Mouse (Mus musculus) liver, embryonic 16.5 days (tissue): ENCODE results near the gene Glb1. TPM values are rescaled to one million over a fixed set of nuclear protein-coding genes. Genes with fewer than 3 reads are reported as not detected.

ENCODE experiments used
- ATAC-seq: fragments of 200-750 bp; cut with Nextera tagmentation; 2 replicates; pipeline ENCODE4 v1.8.0; 2017; ENCODE audit warnings: low read depth, mild to moderate bottlenecking, moderate number of reproducible peaks, moderate library complexity
- H3K27ac ChIP-seq: fragments of 300-500 bp; sonication (generic); 2 replicates; pipeline ENCODE4 v1.5.1; 2014; ENCODE audit warnings: mild to moderate bottlenecking, low read length
- H3K27me3 ChIP-seq: fragments of 300-500 bp; sonication (generic); 2 replicates; pipeline ENCODE4 v1.6.1; 2014; ENCODE audit warnings: low read depth, low read length, mixed read lengths; ENCODE audit not compliant: control insufficient read depth, insufficient read depth
- H3K36me3 ChIP-seq: fragments of 300-500 bp; sonication (generic); 2 replicates; pipeline ENCODE4 v1.6.1; 2014; ENCODE audit warnings: mild to moderate bottlenecking; ENCODE audit not compliant: control insufficient read depth, insufficient read depth
- H3K4me1 ChIP-seq: fragments of 300-500 bp; sonication (generic); 2 replicates; pipeline ENCODE4 v1.6.1; 2014; ENCODE audit warnings: low read depth, low read length, mixed read lengths; ENCODE audit not compliant: control insufficient read depth
- H3K4me2 ChIP-seq: fragments of 300-500 bp; sonication (generic); 2 replicates; pipeline ENCODE4 v1.6.1; 2014; ENCODE audit warnings: low read depth, low read length, mixed read lengths
- H3K4me3 ChIP-seq: fragments of 300-500 bp; sonication (generic); 2 replicates; pipeline ENCODE4 v1.5.1; 2014; ENCODE audit warnings: low read depth, mild to moderate bottlenecking, low read length
- H3K9ac ChIP-seq: fragments of 300-500 bp; sonication (generic); 2 replicates; pipeline ENCODE4 v1.6.1; 2014; ENCODE audit warnings: low read depth, low read length
- H3K9me3 ChIP-seq: fragments of 300-500 bp; sonication (generic); replicated peaks from 2 replicates; pipeline ENCODE4 v1.6.1; 2016; ENCODE audit warnings: low read length; ENCODE audit not compliant: control insufficient read depth
- WGBS: fragments of 180-500 bp; shearing (Covaris S2); extraction: QIAGEN DNeasy Blood & Tissue Kit; methylation state at CpG from one replicate; pipeline ENCODE4 v1.1.7; 2014; ENCODE audit not compliant: insufficient replicate concordance; 5-methylcytosine and 5-hydroxymethylcytosine counted together
- polyA plus RNA-seq: library from polyadenylated mRNA; unstranded; fragments of >200 nt; fragmentation: Nextera tagmentation; extraction: Ambion mirVana; gene quantifications from 2 replicates; pipeline ENCODE4 v1.2.1, GENCODE M21; 2015

The Glb1 gene
- polyA plus RNA-seq, 1 experiment from 2014 or later = 18.5 TPM

- Histone ChIP-seq H3K4me1 (peaks cover 13% of the 10 kb centered on the region), H3K4me3 (no peak overlapping the region), H3K4me2 (no peak overlapping the region), H3K9me3 (no peaks in the 10 kb centered on the region), H3K36me3 (no peaks in the 10 kb centered on the region), H3K9ac (no peak overlapping the region), H3K27me3 (no peaks in the 10 kb centered on the region), H3K27ac (no peak overlapping the region)
- 56% methylated on average over 6 of the region's 6 CpGs for WGBS
- no peak for ATAC-seq
Observed at GRCm38 (mm10) chr9:114465442-114465841, 64.6 kb downstream of the Glb1 start.

GRCm38 (mm10) chr9:114466871-114467270, 66.0 kb downstream of the Glb1 start:
- Histone ChIP-seq H3K27me3 (no peaks in the 10 kb centered on the region), H3K9ac (no peak overlapping the region), H3K4me2 (0 out of 2 replicates have a peak overlapping the region, but pooled peaks have one; percentile 24), H3K4me1 (peaks cover 13% of the 10 kb centered on the region), H3K36me3 (no peaks in the 10 kb centered on the region), H3K4me3 (no peak overlapping the region), H3K27ac (no peak overlapping the region), H3K9me3 (no peaks in the 10 kb centered on the region)
- 32% methylated on average over 7 of the region's 7 CpGs for WGBS
- ATAC-seq = peak; percentile 81

DNA sequence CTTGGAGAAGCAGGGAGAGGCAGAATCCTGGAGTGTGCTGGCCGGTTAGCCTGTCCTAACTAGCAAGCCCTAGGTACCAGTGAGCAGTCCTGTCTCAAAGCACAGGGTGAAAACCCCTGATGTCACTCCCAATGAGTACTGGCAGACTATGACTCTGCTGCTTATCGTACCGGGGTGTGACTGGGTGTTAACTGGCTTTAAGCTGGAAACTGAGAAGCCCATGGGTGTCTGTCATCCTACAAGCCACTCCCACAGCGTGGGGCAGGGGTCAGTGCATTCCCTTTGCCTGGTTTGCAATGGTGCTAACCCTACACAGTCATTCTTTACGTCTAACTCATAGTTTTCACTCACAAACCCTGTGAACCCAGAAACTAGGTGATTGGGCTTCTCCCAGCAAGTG, 67.3 kb downstream of the Glb1 start:
- 66% methylated on average over 5 of the region's 5 CpGs for WGBS
- no peak overlapping the region for H3K4me2 ChIP-seq
- H3K4me1 ChIP-seq = peaks cover 13% of the 10 kb centered on the region
- no peaks in the 10 kb centered on the region for H3K27me3 ChIP-seq
- H3K27ac ChIP-seq = no peak overlapping the region
- peak; percentile 73 for ATAC-seq
- H3K4me3 ChIP-seq = no peak overlapping the region
- no peaks in the 10 kb centered on the region for H3K36me3 ChIP-seq
- no peaks in the 10 kb centered on the region for H3K9me3 ChIP-seq
- H3K9ac ChIP-seq = no peak overlapping the region

DNA sequence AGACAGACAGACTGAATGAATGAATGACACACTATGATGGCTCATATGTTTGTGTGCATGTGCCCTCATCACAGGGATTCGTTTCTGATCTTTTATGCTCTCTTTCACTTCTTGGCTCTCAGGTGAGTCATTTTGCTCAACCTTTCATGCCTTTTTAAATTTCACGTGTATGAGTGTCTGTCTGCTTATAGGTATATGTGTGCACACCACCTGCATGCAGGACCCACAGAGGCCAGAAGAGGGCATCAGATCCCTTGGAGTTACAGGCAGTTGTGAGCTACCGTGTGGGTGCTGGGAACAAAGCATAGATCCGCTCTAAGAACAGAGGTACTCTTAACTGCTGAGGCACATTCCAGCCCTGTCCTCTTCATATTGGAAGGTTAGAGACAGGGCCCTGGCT, 67.8 kb downstream of the Glb1 start:
- Histone ChIP-seq H3K4me1 (peaks cover 13% of the 10 kb centered on the region), H3K27me3 (no peaks in the 10 kb centered on the region), H3K36me3 (no peaks in the 10 kb centered on the region), H3K4me2 (no peak overlapping the region), H3K9me3 (no peaks in the 10 kb centered on the region), H3K9ac (no peak overlapping the region), H3K27ac (no peak overlapping the region), H3K4me3 (no peak overlapping the region)
- 84% methylated on average over 4 of the region's 4 CpGs for WGBS
- no peak for ATAC-seq

- 61% methylated on average over 7 of the region's 7 CpGs for WGBS
- H3K36me3 ChIP-seq = no peaks in the 10 kb centered on the region
- H3K4me2 ChIP-seq = no peak overlapping the region
- H3K27me3 ChIP-seq = no peaks in the 10 kb centered on the region
- H3K4me1 ChIP-seq = peaks cover 6% of the 10 kb centered on the region
- no peak overlapping the region for H3K4me3 ChIP-seq
- ATAC-seq = no peak
- no peaks in the 10 kb centered on the region for H3K9me3 ChIP-seq
- H3K9ac ChIP-seq = no peak overlapping the region
- H3K27ac ChIP-seq = no peak overlapping the region
Observed at GRCm38 (mm10) chr9:114471892-114472291, 71.0 kb downstream of the Glb1 start.

GRCm38 (mm10) chr9:114477019-114477418, 76.1 kb downstream of the Glb1 start:
- no peaks in the 10 kb centered on the region for H3K9me3 ChIP-seq
- no peak overlapping the region for H3K4me2 ChIP-seq
- 72% methylated on average over 9 of the region's 9 CpGs for WGBS

GRCm38 (mm10) chr9:114480940-114481339, 80.1 kb downstream of the Glb1 start:
- H3K4me2 ChIP-seq = no peak overlapping the region
- WGBS = 43% methylated on average over 3 of the region's 3 CpGs
- ATAC-seq = no peak
- H3K36me3 ChIP-seq = no peaks in the 10 kb centered on the region
- H3K4me3 ChIP-seq = no peak overlapping the region
- no peaks in the 10 kb centered on the region for H3K9me3 ChIP-seq
- no peaks in the 10 kb centered on the region for H3K27me3 ChIP-seq
- H3K9ac ChIP-seq = no peak overlapping the region
- no peak overlapping the region for H3K27ac ChIP-seq
- H3K4me1 ChIP-seq = no peaks in the 10 kb centered on the region

More at GRCm38 (mm10) chr9:114477019-114477418, 76.1 kb downstream of the Glb1 start:
- ATAC-seq = no peak
- Histone ChIP-seq H3K4me1 (no peaks in the 10 kb centered on the region), H3K36me3 (no peaks in the 10 kb centered on the region), H3K4me3 (no peak overlapping the region), H3K27me3 (no peaks in the 10 kb centered on the region), H3K9ac (no peak overlapping the region), H3K27ac (no peak overlapping the region)

DNA sequence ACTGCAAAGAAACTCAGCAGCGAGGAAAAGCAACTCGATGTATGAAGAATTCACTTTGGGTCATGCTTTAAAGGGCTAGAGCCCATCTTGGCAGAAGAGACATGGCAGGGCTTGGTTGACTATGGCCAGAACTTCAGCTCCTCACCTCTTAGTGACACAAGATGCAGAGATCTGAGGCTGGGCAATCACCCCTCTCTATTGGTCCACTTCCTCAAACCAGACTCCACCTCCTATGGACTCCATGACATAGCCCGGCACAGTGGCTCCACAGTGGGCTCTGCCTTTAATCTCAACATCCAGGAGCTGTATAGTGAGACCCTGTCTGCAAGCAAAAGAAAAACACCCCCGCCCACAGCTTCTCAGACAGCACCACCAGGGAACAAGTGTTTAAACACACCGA, 83.9 kb downstream of the Glb1 start:
- H3K9ac ChIP-seq = no peak overlapping the region
- no peak overlapping the region for H3K4me2 ChIP-seq
- whole genome bisulfite sequencing = 58% methylated on average over 5 of the region's 5 CpGs
- H3K4me3 ChIP-seq = no peak overlapping the region
- no peak overlapping the region for H3K27ac ChIP-seq
- no peak for ATAC-seq
- no peaks in the 10 kb centered on the region for H3K9me3 ChIP-seq
- H3K27me3 ChIP-seq = no peaks in the 10 kb centered on the region
- H3K36me3 ChIP-seq = no peaks in the 10 kb centered on the region
- no peaks in the 10 kb centered on the region for H3K4me1 ChIP-seq

DNA sequence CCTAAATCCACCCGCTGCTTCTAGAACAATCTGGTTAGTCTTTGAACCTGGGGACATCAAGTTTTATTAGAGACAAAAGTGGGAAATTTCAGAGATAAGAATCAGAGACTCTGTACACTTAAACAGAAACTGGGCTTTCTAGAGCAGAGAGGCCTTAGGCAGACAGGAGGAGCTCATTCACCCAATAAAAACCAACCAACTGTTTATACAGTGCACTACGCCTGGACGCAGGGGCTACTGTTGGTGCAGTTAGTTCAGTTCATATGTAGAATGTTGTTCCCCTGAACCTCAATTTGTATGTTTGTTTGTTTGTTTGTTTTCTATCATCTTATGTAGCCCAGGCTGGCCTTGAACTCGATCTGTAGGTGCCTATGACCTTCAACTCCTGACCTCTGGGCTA, 85.9 kb downstream of the Glb1 start:
- WGBS = 67% methylated on average over 4 of the region's 4 CpGs
- Histone ChIP-seq H3K4me3 (no peak overlapping the region), H3K27ac (no peak overlapping the region), H3K4me1 (no peaks in the 10 kb centered on the region), H3K9ac (no peak overlapping the region), H3K27me3 (no peaks in the 10 kb centered on the region), H3K36me3 (no peaks in the 10 kb centered on the region), H3K9me3 (no peaks in the 10 kb centered on the region), H3K4me2 (no peak overlapping the region)
- no peak for ATAC-seq
